Mouse (Mus musculus): ENCODE measurements around the gene Cacnb4. TPM values are rescaled to one million over a fixed set of nuclear protein-coding genes. Genes with fewer than 3 reads are reported as not detected.

Gene Cacnb4
- polyA plus RNA-seq, 1 experiment from 2014 or later = 12.7 TPM

DNA sequence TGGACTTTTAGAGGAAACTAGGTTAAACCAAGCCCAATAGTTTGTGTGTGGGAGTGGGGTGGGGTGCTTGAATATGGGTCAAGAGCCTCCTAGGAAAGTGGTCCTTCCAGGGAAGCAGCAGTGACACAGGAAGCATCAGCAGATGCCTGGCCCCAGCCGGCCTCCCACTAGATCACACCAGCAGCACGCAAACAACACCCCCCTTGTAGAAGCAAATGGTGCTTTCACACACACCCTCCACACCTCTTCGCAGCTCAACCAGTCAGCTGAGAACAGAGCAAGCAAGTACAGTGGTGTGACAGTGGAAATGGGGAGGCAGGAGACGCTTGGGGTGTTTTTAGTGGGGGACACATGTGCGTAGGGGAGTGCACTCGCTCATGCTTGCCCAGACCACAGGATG is 33.0 kb downstream of the Cacnb4 start:
- Histone ChIP-seq H3K9me3 (no peaks in the 10 kb centered on the region), H3K4me1 (no peaks in the 10 kb centered on the region), H3K27me3 (no peaks in the 10 kb centered on the region), H3K4me3 (no peak overlapping the region), H3K36me3 (no peaks in the 10 kb centered on the region), H3K27ac (replicated peaks) (no peak overlapping the region), H3K4me2 (replicated peaks) (no peak overlapping the region), H3K9ac (replicated peaks) (no peak overlapping the region)
- 89% methylated on average over 6 of the region's 6 CpGs for WGBS
- ATAC-seq (replicated peaks) = no peak

DNA sequence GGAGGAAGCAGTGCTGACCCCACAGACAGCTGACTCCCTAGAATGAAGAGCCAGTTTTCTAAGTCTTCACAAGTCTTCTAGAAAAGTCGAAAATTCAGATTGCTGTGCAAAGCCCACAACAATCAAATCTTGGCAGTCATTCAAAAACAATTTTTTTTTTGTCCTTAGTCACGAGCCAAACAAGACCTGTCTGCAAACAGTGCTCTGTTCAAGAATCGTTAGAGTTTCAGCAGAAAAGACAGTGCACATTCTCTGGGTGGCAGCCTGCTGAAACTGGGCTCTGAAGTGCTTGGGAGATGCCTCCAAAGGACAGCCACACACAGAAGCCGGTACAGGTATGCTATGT is 37.1 kb downstream of the Cacnb4 start:
- no peak overlapping the region for H3K4me2 ChIP-seq (replicated peaks)
- no peak overlapping the region for H3K27ac ChIP-seq (replicated peaks)
- no peaks in the 10 kb centered on the region for H3K4me1 ChIP-seq
- H3K9me3 ChIP-seq = no peaks in the 10 kb centered on the region
- no peak for ATAC-seq (replicated peaks)
- H3K9ac ChIP-seq (replicated peaks) = no peak overlapping the region
- WGBS = 43% methylated on average over 4 of the region's 4 CpGs
- no peaks in the 10 kb centered on the region for H3K27me3 ChIP-seq
- no peaks in the 10 kb centered on the region for H3K36me3 ChIP-seq
- no peak overlapping the region for H3K4me3 ChIP-seq

DNA sequence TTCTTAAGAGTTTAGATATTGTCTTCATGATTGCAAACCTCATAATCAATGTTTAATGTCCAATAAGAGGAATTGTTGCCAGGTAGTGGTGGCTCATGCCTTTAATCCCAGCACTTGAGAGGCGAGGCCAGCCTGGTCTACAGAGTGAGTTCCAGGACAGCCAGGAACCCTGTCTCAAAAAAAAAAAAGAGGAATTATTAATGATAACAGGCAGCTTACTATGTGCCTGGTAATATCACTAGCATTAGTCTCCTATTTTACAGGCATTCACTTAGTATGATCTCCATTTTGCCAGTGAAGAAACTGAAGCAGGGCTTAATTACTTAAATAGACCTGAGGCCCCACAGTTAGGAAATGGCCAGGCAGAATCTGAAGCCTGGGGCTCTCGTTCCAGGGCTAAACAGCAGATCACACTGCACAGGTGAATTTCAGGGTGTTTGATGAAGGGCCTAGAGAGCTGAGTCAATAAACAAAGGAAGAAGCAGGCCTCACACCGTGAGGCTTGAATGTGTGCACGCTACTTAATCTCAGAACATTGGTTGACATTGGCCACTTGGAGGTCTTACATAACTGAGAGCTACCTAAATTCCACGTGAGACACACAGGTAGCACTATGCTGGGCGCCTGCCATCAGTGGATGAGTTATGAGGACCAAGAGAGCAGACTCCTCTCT is 37.6 kb downstream of the Cacnb4 start:
- no peak for ATAC-seq (replicated peaks)

DNA sequence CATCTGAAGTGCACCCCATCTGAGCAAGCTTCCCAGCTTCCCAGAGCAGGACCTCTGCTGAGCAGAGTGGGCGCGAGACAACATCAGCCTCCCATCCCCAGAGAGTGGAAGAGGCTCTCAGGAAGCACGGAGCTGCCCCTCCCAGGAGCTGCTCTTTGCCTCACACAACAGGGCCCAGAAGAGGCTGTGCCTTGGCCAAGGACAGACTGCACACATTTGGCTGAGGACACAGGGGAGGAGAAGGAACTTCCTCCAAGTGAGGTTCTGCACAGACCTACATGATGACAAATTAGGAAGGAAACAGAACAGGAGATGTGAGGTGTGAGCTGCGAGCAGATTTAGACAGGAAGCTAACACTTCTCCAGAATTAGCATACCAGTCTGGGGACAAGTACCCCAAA is 38.4 kb downstream of the Cacnb4 start:
- H3K9ac ChIP-seq (replicated peaks) = no peak overlapping the region
- H3K9me3 ChIP-seq = no peaks in the 10 kb centered on the region
- no peak overlapping the region for H3K4me3 ChIP-seq
- no peak overlapping the region for H3K4me2 ChIP-seq (replicated peaks)
- no peaks in the 10 kb centered on the region for H3K4me1 ChIP-seq
- H3K36me3 ChIP-seq = no peaks in the 10 kb centered on the region
- H3K27me3 ChIP-seq = no peaks in the 10 kb centered on the region
- no peak overlapping the region for H3K27ac ChIP-seq (replicated peaks)
- ATAC-seq (replicated peaks) = no peak
- WGBS = 51% methylated on average over 4 of the region's 4 CpGs

More for the DNA sequence above, 37.6 kb downstream of the Cacnb4 start:
- H3K4me1 ChIP-seq = no peaks in the 10 kb centered on the region
- H3K4me3 ChIP-seq = no peak overlapping the region
- no peak overlapping the region for H3K27ac ChIP-seq (replicated peaks)
- no peaks in the 10 kb centered on the region for H3K36me3 ChIP-seq
- H3K9me3 ChIP-seq = no peaks in the 10 kb centered on the region
- H3K4me2 ChIP-seq (replicated peaks) = no peak overlapping the region
- H3K27me3 ChIP-seq = no peaks in the 10 kb centered on the region
- WGBS = 69% methylated on average over 6 of the region's 6 CpGs
- no peak overlapping the region for H3K9ac ChIP-seq (replicated peaks)

DNA sequence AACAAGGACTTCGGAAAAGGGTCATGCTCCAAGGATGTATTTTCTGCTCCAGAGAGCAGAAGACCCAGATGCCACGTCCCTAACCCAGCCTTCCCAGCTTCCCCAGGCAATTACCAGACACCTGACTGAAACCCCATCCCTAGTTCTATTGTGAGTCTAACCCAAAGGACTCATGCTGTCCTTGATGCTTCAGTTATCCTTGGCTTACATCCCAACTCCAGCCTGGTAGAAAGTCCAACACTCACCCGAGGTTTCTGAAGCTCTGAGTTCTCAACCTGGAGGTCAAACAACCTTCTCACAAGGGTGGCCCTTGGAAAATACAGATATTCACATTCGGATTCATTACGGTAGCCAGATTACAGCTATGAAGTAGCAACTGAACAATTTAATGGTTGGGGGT is 40.6 kb downstream of the Cacnb4 start:
- Histone ChIP-seq H3K27ac (replicated peaks) (no peak overlapping the region), H3K9me3 (no peaks in the 10 kb centered on the region), H3K4me1 (no peaks in the 10 kb centered on the region), H3K4me2 (replicated peaks) (no peak overlapping the region), H3K36me3 (no peaks in the 10 kb centered on the region), H3K4me3 (no peak overlapping the region), H3K9ac (replicated peaks) (no peak overlapping the region), H3K27me3 (no peaks in the 10 kb centered on the region)
- WGBS = 53% methylated on average over 5 of the region's 5 CpGs
- ATAC-seq (replicated peaks) = no peak

DNA sequence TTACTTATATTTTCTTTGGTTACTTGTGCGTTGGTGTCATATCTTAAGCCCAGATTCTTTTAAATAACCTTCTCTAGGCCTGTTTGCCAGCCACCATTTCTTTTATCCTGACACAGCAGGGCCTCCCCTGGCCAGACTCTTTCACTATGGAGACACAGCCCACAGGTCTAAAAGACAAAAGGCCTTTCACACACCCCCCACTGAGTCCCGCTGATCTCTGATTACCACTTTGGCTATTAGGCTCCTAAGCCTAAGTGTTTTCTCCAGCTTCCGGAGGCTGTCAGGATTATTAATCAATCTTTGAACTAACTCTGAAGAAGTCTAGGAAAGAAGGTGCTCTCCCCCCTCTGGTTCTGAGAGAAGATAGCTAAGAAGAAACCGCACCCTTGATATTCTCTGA is 41.3 kb downstream of the Cacnb4 start:
- H3K4me1 ChIP-seq = no peaks in the 10 kb centered on the region
- no peak overlapping the region for H3K27ac ChIP-seq (replicated peaks)
- no peaks in the 10 kb centered on the region for H3K9me3 ChIP-seq
- ATAC-seq (replicated peaks) = no peak
- no peak overlapping the region for H3K4me3 ChIP-seq
- no peaks in the 10 kb centered on the region for H3K27me3 ChIP-seq
- H3K36me3 ChIP-seq = no peaks in the 10 kb centered on the region
- 3% methylated on average over 4 of the region's 4 CpGs for WGBS
- H3K9ac ChIP-seq (replicated peaks) = no peak overlapping the region
- H3K4me2 ChIP-seq (replicated peaks) = no peak overlapping the region

DNA sequence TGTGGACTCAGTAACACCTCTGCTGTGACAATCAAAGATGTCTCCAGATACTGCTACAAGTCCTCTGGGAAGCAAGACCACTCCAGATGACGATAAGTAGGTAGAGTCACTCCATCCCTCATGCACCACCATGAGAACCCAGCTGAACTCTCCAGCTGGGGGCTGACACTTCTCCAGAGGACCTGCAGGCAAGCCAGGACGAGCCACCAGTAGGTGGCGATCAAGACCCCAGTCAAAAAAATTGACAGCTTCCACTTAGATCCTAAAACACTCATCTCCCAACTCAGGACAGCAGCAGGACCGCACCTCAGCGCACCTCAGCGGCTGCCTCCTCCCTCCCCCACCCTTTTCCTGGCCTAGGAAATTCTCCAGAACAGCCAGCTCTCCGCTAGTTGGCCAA is 43.8 kb downstream of the Cacnb4 start:
- Histone ChIP-seq H3K4me3 (no peak overlapping the region), H3K9me3 (no peaks in the 10 kb centered on the region), H3K27ac (replicated peaks) (no peak overlapping the region), H3K9ac (replicated peaks) (no peak overlapping the region), H3K4me1 (no peaks in the 10 kb centered on the region), H3K27me3 (no peaks in the 10 kb centered on the region), H3K4me2 (replicated peaks) (no peak overlapping the region), H3K36me3 (no peaks in the 10 kb centered on the region)
- 8% methylated on average over 7 of the region's 7 CpGs for WGBS
- peak; percentile 43; the same call in 1 of the 2 replicates for ATAC-seq (replicated peaks)

DNA sequence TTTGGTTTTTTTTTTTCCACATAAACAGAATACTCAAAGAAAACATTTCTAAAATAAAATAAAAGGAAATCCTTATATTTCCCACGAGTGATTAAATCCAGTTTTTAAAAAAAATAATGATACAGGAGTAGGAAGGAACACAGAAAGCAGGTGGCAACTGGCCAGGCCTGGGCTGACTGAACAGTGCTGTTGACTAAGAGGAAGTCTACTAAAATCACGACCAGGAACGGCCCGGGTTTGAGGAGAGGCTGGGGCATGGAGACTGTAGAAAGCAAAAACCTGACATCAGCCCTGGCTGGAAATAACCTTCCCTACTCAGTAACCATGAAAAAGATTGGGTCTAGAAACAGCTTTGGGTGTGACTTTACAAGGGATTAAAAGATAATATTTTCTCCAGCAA is 48.4 kb downstream of the Cacnb4 start:
- H3K27ac ChIP-seq (replicated peaks) = no peak overlapping the region
- H3K4me2 ChIP-seq (replicated peaks) = no peak overlapping the region
- H3K9me3 ChIP-seq = no peaks in the 10 kb centered on the region
- H3K36me3 ChIP-seq = no peaks in the 10 kb centered on the region
- 78% methylated on average over 4 of the region's 4 CpGs for WGBS
- ATAC-seq (replicated peaks) = no peak
- peaks cover 9% of the 10 kb centered on the region for H3K4me1 ChIP-seq
- no peak overlapping the region for H3K9ac ChIP-seq (replicated peaks)
- no peaks in the 10 kb centered on the region for H3K27me3 ChIP-seq
- no peak overlapping the region for H3K4me3 ChIP-seq

DNA sequence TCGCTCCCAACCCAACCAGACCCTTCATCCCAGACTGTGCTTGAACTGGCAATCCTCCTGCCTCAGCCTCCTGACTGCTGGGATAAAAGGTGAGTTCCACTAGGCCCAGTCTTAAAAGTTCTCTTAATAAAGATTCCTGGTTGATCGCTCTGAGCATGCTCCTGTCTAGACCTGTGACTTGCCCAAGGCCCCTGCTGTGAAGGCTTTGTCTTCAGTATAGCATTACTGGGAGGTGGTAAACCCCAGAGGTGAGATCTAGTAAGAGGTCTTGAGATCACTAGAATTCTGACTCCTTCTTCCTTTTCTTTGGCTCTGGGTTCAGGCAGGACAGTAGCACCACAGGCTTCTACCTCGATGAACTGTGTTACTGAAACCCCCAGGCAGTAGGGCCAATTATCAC is 50.4 kb downstream of the Cacnb4 start:
- ATAC-seq (replicated peaks) = no peak

DNA sequence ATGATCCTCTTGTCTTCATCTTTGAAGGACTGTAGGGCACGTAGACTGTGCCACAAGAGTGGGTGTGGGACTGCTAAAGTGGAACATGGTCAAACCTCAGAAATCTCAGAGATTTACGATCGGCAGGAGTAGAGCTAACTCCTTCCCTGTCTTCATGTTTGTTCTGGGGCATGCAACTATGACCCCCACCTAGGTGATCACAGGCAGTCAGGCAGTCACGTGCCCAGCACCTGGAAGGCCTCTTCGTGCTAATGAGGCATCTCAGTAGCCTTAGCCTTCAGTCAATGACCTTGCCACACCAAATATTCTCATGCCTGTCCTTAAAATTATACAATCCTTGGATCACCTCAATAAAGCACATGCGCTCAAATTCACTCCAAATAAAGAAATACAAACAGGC is 50.9 kb downstream of the Cacnb4 start:
- no peaks in the 10 kb centered on the region for H3K9me3 ChIP-seq
- H3K4me2 ChIP-seq (replicated peaks) = no peak overlapping the region
- no peaks in the 10 kb centered on the region for H3K27me3 ChIP-seq
- ATAC-seq (replicated peaks) = no peak
- 91% methylated on average over 6 of the region's 6 CpGs for whole genome bisulfite sequencing
- H3K36me3 ChIP-seq = no peaks in the 10 kb centered on the region
- H3K4me1 ChIP-seq = peaks cover 9% of the 10 kb centered on the region
- no peak overlapping the region for H3K27ac ChIP-seq (replicated peaks)
- H3K4me3 ChIP-seq = no peak overlapping the region
- no peak overlapping the region for H3K9ac ChIP-seq (replicated peaks)

More for the DNA sequence above, 50.4 kb downstream of the Cacnb4 start:
- Histone ChIP-seq H3K27me3 (no peaks in the 10 kb centered on the region), H3K4me3 (no peak overlapping the region), H3K27ac (replicated peaks) (no peak overlapping the region), H3K4me1 (peaks cover 9% of the 10 kb centered on the region), H3K9ac (replicated peaks) (no peak overlapping the region), H3K4me2 (replicated peaks) (no peak overlapping the region), H3K36me3 (no peaks in the 10 kb centered on the region), H3K9me3 (no peaks in the 10 kb centered on the region)
- 90% methylated on average over 3 of the region's 3 CpGs for WGBS

DNA sequence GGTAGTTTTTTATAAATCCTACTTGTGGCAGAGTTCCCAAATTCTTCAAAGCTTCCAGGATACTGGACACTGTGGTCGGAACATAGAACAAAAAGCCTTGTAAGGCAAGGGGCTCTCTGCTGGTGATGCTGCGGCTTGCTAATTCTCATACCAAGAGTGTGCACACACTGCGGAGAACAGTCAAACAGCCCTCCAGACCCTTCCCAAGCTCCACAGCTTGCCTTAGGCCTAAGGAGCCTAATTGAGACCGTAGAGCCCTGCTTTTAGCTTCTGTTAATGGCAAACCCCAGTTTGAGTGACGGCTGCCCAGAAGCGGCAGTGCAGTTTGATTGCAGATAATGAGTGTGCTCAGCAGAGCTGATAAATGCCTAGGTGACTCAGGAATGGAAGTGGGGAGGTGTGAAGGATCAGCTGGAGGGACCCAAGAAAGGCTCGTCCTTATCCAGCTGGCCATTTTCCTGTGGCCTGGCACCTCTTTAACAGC is 52.7 kb downstream of the Cacnb4 start:
- Histone ChIP-seq H3K27ac (replicated peaks) (no peak overlapping the region), H3K4me1 (peaks cover 9% of the 10 kb centered on the region), H3K9me3 (no peaks in the 10 kb centered on the region), H3K4me2 (replicated peaks) (no peak overlapping the region), H3K9ac (replicated peaks) (no peak overlapping the region), H3K36me3 (no peaks in the 10 kb centered on the region), H3K27me3 (no peaks in the 10 kb centered on the region), H3K4me3 (no peak overlapping the region)
- peak; percentile 69 for ATAC-seq (replicated peaks)
- WGBS = 14% methylated on average over 7 of the region's 7 CpGs

DNA sequence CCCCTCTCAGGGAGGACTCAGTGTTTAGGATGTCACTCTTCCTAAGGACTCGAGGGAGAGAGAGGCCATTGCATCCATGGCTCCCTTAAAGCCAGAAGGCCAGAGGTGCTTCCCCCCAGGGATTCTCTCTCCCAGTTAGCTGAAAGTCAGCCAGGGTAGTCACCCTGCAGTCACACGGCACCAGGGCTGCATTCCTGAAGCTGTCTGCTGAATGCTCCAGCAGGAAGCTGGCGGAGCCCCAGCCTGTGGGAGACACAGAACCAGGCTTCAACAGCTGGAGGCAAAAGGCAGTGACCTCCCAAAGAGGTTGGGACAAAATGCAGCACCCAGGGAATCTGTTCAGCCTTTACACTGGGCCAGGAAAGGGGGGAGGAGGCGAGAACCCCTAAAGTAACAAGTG is 53.2 kb downstream of the Cacnb4 start:
- 49% methylated on average over 4 of the region's 4 CpGs for WGBS
- peak; percentile 12; the same call in 1 of the 2 replicates for ATAC-seq (replicated peaks)
- Histone ChIP-seq H3K9me3 (no peaks in the 10 kb centered on the region), H3K4me3 (no peak overlapping the region), H3K9ac (replicated peaks) (no peak overlapping the region), H3K4me1 (peaks cover 9% of the 10 kb centered on the region), H3K27ac (replicated peaks) (no peak overlapping the region), H3K36me3 (no peaks in the 10 kb centered on the region), H3K27me3 (no peaks in the 10 kb centered on the region), H3K4me2 (replicated peaks) (no peak overlapping the region)

DNA sequence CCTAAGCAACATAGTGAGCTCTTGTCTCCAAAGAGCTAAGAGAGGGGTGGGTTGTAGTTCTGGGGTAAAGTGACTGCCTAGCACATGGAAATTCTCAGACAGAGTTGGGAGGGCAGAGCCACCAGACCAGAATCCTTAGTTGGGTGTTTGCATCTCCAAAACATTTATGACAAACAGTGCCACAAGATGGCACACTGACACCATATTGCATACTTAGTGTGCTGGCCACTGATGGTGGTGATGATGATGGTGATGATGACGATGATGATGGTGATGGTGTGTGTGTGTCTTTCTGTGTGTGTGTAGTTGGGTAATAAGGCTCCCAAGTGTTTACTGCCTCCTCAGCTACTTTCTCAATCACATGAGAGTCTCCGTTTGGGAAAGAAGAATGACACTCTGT is 54.0 kb downstream of the Cacnb4 start:
- no peaks in the 10 kb centered on the region for H3K9me3 ChIP-seq
- 64% methylated on average over 2 of the region's 2 CpGs for WGBS

More for the DNA sequence above, 54.0 kb downstream of the Cacnb4 start:
- Histone ChIP-seq H3K27ac (replicated peaks) (no peak overlapping the region), H3K36me3 (no peaks in the 10 kb centered on the region), H3K4me2 (replicated peaks) (no peak overlapping the region), H3K4me1 (peaks cover 9% of the 10 kb centered on the region), H3K4me3 (no peak overlapping the region), H3K27me3 (no peaks in the 10 kb centered on the region), H3K9ac (replicated peaks) (no peak overlapping the region)
- ATAC-seq (replicated peaks) = no peak

Measured in forebrain, embryonic 15.5 days (tissue).